Mouse (Mus musculus) heart, embryonic 14.5 days (tissue): ENCODE data around the gene Mrap. TPM values are rescaled to one million over a fixed set of nuclear protein-coding genes. Genes with fewer than 3 reads are reported as not detected.

Experiments
- ATAC-seq: fragments of 200-750 bp; cut with Nextera tagmentation; 2 replicates; pipeline ENCODE4 v1.8.0; 2017; ENCODE audit warnings: low read depth, moderate TSS enrichment; ENCODE audit not compliant: insufficient number of reproducible peaks, insufficient read depth, low FRiP score
- H3K27ac ChIP-seq, 2 experiments: fragments of 200-500 bp in 1 of 2; fragments of 300-500 bp in 1 of 2; sonication (generic) in 1 of 2; replicated peaks in 1 of 2; 2 replicates each; pipeline ENCODE4 v1.5.1; 2012 to 2014; ENCODE audit warnings: low read depth in 2 of 2, low read length in 2 of 2, control low read depth in 1 of 2, mild to moderate bottlenecking in 1 of 2, mixed read lengths in 1 of 2; ENCODE audit not compliant: control insufficient read depth in 1 of 2, insufficient read depth in 1 of 2
- H3K27me3 ChIP-seq: fragments of 300-500 bp; sonication (generic); 2 replicates; pipeline ENCODE4 v1.6.1; 2014; ENCODE audit warnings: mild to moderate bottlenecking, low read length, control low read depth; ENCODE audit not compliant: control insufficient read depth, insufficient read depth
- H3K36me3 ChIP-seq: fragments of 300-500 bp; sonication (generic); 2 replicates; pipeline ENCODE4 v1.6.1; 2014; ENCODE audit warnings: mild to moderate bottlenecking, control low read depth, low read length, mixed read lengths; ENCODE audit not compliant: control insufficient read depth, insufficient read depth
- H3K4me1 ChIP-seq, 2 experiments: fragments of 200-500 bp in 1 of 2; fragments of 300-500 bp in 1 of 2; sonication (generic) in 1 of 2; 2 replicates each; pipeline ENCODE4 v1.6.1; 2012 to 2014; ENCODE audit warnings: low read length in 2 of 2, control low read depth in 1 of 2, mixed read lengths in 1 of 2; ENCODE audit not compliant: control insufficient read depth in 2 of 2, insufficient read depth in 2 of 2
- H3K4me2 ChIP-seq: fragments of 300-500 bp; sonication (generic); 2 replicates; pipeline ENCODE4 v1.6.1; 2014; ENCODE audit warnings: mild to moderate bottlenecking, low read length
- H3K4me3 ChIP-seq, 2 experiments: fragments of 200-500 bp in 1 of 2; fragments of 300-500 bp in 1 of 2; sonication (generic) in 1 of 2; 2 replicates each; pipeline ENCODE4 v1.5.1; 2012 to 2014; ENCODE audit warnings: low read length in 2 of 2, mild to moderate bottlenecking in 2 of 2, control low read depth in 1 of 2, low read depth in 1 of 2, moderate library complexity in 1 of 2; ENCODE audit not compliant: control insufficient read depth in 1 of 2, insufficient read depth in 1 of 2
- H3K9ac ChIP-seq: fragments of 300-500 bp; sonication (generic); 2 replicates; pipeline ENCODE4 v1.6.1; 2014; ENCODE audit warnings: mild to moderate bottlenecking, low read length
- H3K9me3 ChIP-seq: fragments of 300-500 bp; sonication (generic); 2 replicates; pipeline ENCODE4 v1.6.1; 2016; ENCODE audit warnings: low read length, control low read depth; ENCODE audit not compliant: control insufficient read depth
- WGBS: fragments of 180-500 bp; shearing (Covaris S2); extraction: QIAGEN DNeasy Blood & Tissue Kit; methylation state at CpG from one replicate; pipeline ENCODE4 v1.1.7; 2014; 5-methylcytosine and 5-hydroxymethylcytosine counted together
- polyA plus RNA-seq: library from polyadenylated mRNA; unstranded; fragments of >200 nt; fragmentation: Nextera tagmentation; extraction: Ambion mirVana; gene quantifications from 2 replicates; pipeline ENCODE4 v1.2.1, GENCODE M21; 2014

Gene Mrap
- polyA plus RNA-seq, 1 experiment from 2014 or later = 38.2 TPM

- peaks cover 6 to 15% of the 10 kb centered on the region in 2 experiments for H3K4me1 ChIP-seq
- no peak for ATAC-seq
- peaks cover 85% of the 10 kb centered on the region for H3K36me3 ChIP-seq
- H3K4me2 ChIP-seq = no peak overlapping the region
- H3K9me3 ChIP-seq = no peaks in the 10 kb centered on the region
- H3K27ac ChIP-seq = no peak overlapping the region
- 63% methylated on average over 11 of the region's 11 CpGs for WGBS
- no peaks in the 10 kb centered on the region for H3K27me3 ChIP-seq
- H3K4me3 ChIP-seq = no peak overlapping the region
- no peak overlapping the region for H3K9ac ChIP-seq
Measured at GRCm38 (mm10) chr16:90779783-90780182, 41.8 kb downstream of the Mrap start.

- no peak overlapping the region for H3K9ac ChIP-seq
- no peak overlapping the region for H3K4me3 ChIP-seq
- H3K36me3 ChIP-seq = peaks cover 78% of the 10 kb centered on the region
- H3K4me1 ChIP-seq = peaks cover 8 to 29% of the 10 kb centered on the region in 2 experiments
- WGBS = 49% methylated on average over 11 of the region's 11 CpGs
- H3K27ac ChIP-seq = peak overlapping the region; percentile 18 to 66; a peak in 3 of 4 replicates
- no peaks in the 10 kb centered on the region for H3K9me3 ChIP-seq
- peak overlapping the region; percentile 36 for H3K4me2 ChIP-seq
- peak; percentile 83 for ATAC-seq
- no peaks in the 10 kb centered on the region for H3K27me3 ChIP-seq
Measured at GRCm38 (mm10) chr16:90783302-90783701, 45.3 kb downstream of the Mrap start.

GRCm38 (mm10) chr16:90785257-90785656 lies 47.2 kb downstream of the Mrap start:
- Histone ChIP-seq H3K4me1 (peaks cover 8 to 29% of the 10 kb centered on the region in 2 experiments), H3K4me3 (no peak overlapping the region), H3K4me2 (no peak overlapping the region), H3K9ac (no peak overlapping the region), H3K36me3 (peaks cover 78% of the 10 kb centered on the region), H3K27ac (no peak overlapping the region), H3K27me3 (no peaks in the 10 kb centered on the region), H3K9me3 (no peaks in the 10 kb centered on the region)
- ATAC-seq = no peak
- 29% methylated on average over 4 of the region's 4 CpGs for WGBS

- Histone ChIP-seq H3K27ac (no peak overlapping the region), H3K4me3 (no peak overlapping the region), H3K9ac (no peak overlapping the region), H3K4me1 (peaks cover 6 to 26% of the 10 kb centered on the region in 2 experiments), H3K9me3 (no peaks in the 10 kb centered on the region), H3K27me3 (no peaks in the 10 kb centered on the region), H3K4me2 (no peak overlapping the region), H3K36me3 (peaks cover 84% of the 10 kb centered on the region)
- ATAC-seq = no peak
- 90% methylated on average over 6 of the region's 6 CpGs for whole genome bisulfite sequencing
Measured at GRCm38 (mm10) chr16:90788580-90788979, 50.6 kb downstream of the Mrap start.

GRCm38 (mm10) chr16:90790946-90791345 lies 52.9 kb downstream of the Mrap start:
- no peak for ATAC-seq
- no peak overlapping the region for H3K4me3 ChIP-seq
- no peak overlapping the region for H3K4me2 ChIP-seq
- WGBS = 87% methylated on average over 6 of the region's 6 CpGs
- no peaks in the 10 kb centered on the region for H3K27me3 ChIP-seq
- H3K9ac ChIP-seq = no peak overlapping the region
- peaks cover 0 to 8% of the 10 kb centered on the region in 2 experiments; a peak in 2 of 4 replicates for H3K4me1 ChIP-seq
- H3K36me3 ChIP-seq = peaks cover 95% of the 10 kb centered on the region
- H3K27ac ChIP-seq = no peak overlapping the region
- H3K9me3 ChIP-seq = no peaks in the 10 kb centered on the region

- no peaks in the 10 kb centered on the region for H3K27me3 ChIP-seq
- peaks cover 93% of the 10 kb centered on the region for H3K36me3 ChIP-seq
- H3K9me3 ChIP-seq = no peaks in the 10 kb centered on the region
- no peak overlapping the region for H3K4me2 ChIP-seq
- no peak overlapping the region for H3K4me3 ChIP-seq
- H3K9ac ChIP-seq = no peak overlapping the region
- H3K4me1 ChIP-seq = 0 out of 4 replicates have a peak, but pooled peaks cover 0 to 5% of the 10 kb centered on the region in 2 experiments
- ATAC-seq = no peak
- WGBS = 70% methylated on average over 5 of the region's 5 CpGs
- H3K27ac ChIP-seq = no peak overlapping the region
Measured at GRCm38 (mm10) chr16:90792066-90792465, 54.1 kb downstream of the Mrap start.

GRCm38 (mm10) chr16:90792500-90792899 lies 54.5 kb downstream of the Mrap start:
- no peak overlapping the region for H3K4me2 ChIP-seq
- 0 out of 4 replicates have a peak, but pooled peaks cover 0 to 5% of the 10 kb centered on the region in 2 experiments for H3K4me1 ChIP-seq
- H3K27ac ChIP-seq = no peak overlapping the region
- ATAC-seq = no peak
- no peaks in the 10 kb centered on the region for H3K27me3 ChIP-seq
- peaks cover 93% of the 10 kb centered on the region for H3K36me3 ChIP-seq
- no peaks in the 10 kb centered on the region for H3K9me3 ChIP-seq
- H3K9ac ChIP-seq = no peak overlapping the region
- 70% methylated on average over 3 of the region's 3 CpGs for WGBS
- no peak overlapping the region for H3K4me3 ChIP-seq

GRCm38 (mm10) chr16:90794708-90795107 lies 56.7 kb downstream of the Mrap start:
- Histone ChIP-seq H3K4me2 (no peak overlapping the region), H3K27ac (no peak overlapping the region), H3K4me3 (no peak overlapping the region), H3K4me1 (peaks cover 8 to 15% of the 10 kb centered on the region in 2 experiments), H3K27me3 (no peaks in the 10 kb centered on the region), H3K36me3 (peaks cover 74% of the 10 kb centered on the region), H3K9ac (no peak overlapping the region), H3K9me3 (no peaks in the 10 kb centered on the region)
- ATAC-seq = no peak
